Mouse (Mus musculus) myocyte (in vitro differentiated cells): ENCODE data around the gene Mrtfb. TPM values are rescaled to one million over a fixed set of nuclear protein-coding genes. Genes with fewer than 3 reads are reported as not detected.
"Not testable (repeated sequence)": the region's sequence is repeated elsewhere in the genome, so short reads cannot be mapped to it uniquely, and the experiment has no call there.

Experiments
- H3K27me3 ChIP-seq: one replicate; pipeline ENCODE4 v1.6.1; 2011; ENCODE audit not compliant: control insufficient read depth, insufficient read depth, insufficient read length
- H3K36me3 ChIP-seq: one replicate; pipeline ENCODE4 v1.6.1; 2011; ENCODE audit not compliant: control insufficient read depth, insufficient read depth
- H3K4me2 ChIP-seq: one replicate; pipeline ENCODE4 v1.6.1; 2011; ENCODE audit warnings: low read depth, control low read depth
- H3K4me3 ChIP-seq: one replicate; pipeline ENCODE4 v1.5.1; 2011; ENCODE audit warnings: mild to moderate bottlenecking, control low read depth, moderate library complexity
- H3K79me2 ChIP-seq: one replicate; pipeline ENCODE4 v1.6.1; 2011; ENCODE audit not compliant: control insufficient read depth, insufficient read depth
- H3ac ChIP-seq: one replicate; pipeline ENCODE4 v1.6.1; 2011; ENCODE audit not compliant: control insufficient read depth, insufficient read length
- CEBPB ChIP-seq: IDR thresholded peaks from 2 replicates; pipeline ENCODE4 v1.6.1; 2011; ENCODE audit warnings: mild to moderate bottlenecking, moderate library complexity; ENCODE audit not compliant: poor library complexity, insufficient read depth, severe bottlenecking
- E2F4 ChIP-seq: IDR thresholded peaks from one replicate; pipeline ENCODE4 v1.6.1; 2011; ENCODE audit warnings: mild to moderate bottlenecking, control low read depth, moderate library complexity; ENCODE audit not compliant: insufficient read depth
- MAX ChIP-seq: IDR thresholded peaks from one replicate; pipeline ENCODE4 v1.6.1; 2011; ENCODE audit warnings: low read depth, mild to moderate bottlenecking, control low read depth
- MYOD1 ChIP-seq, 3 experiments: IDR thresholded peaks; one replicate each; pipeline ENCODE4 v1.6.1; 2011; ENCODE audit warnings: control low read depth in 2 of 3, low read depth in 2 of 3, mild to moderate bottlenecking in 2 of 3, moderate library complexity in 1 of 3; ENCODE audit not compliant: insufficient read length in 2 of 3, control insufficient read depth in 1 of 3
- MYOG ChIP-seq, 3 experiments: IDR thresholded peaks; one replicate each; pipeline ENCODE4 v1.6.1; 2011; ENCODE audit warnings: control low read depth in 2 of 3, low read depth in 2 of 3, mild to moderate bottlenecking in 2 of 3; ENCODE audit not compliant: insufficient read length in 2 of 3, control insufficient read depth in 1 of 3, insufficient read depth in 1 of 3
- POLR2A ChIP-seq: IDR thresholded peaks from one replicate; pipeline ENCODE4 v1.6.1; 2011; ENCODE audit warnings: low read depth, mild to moderate bottlenecking, control low read depth, moderate library complexity; ENCODE audit not compliant: insufficient read length
- POLR2AphosphoS2 ChIP-seq: IDR thresholded peaks from one replicate; pipeline ENCODE4 v1.6.1; 2011; ENCODE audit warnings: low read depth, control low read depth; ENCODE audit not compliant: insufficient read length
- REST ChIP-seq: IDR thresholded peaks from one replicate; pipeline ENCODE4 v1.6.1; 2011; ENCODE audit warnings: mild to moderate bottlenecking, control low read depth, moderate library complexity; ENCODE audit not compliant: insufficient read depth, insufficient read length
- SRF ChIP-seq: IDR thresholded peaks from one replicate; pipeline ENCODE4 v1.6.1; 2011; ENCODE audit warnings: low read depth; ENCODE audit not compliant: control insufficient read depth, insufficient read length
- TCF12 ChIP-seq: IDR thresholded peaks from one replicate; pipeline ENCODE4 v1.6.1; 2011; ENCODE audit warnings: mild to moderate bottlenecking, control low read depth; ENCODE audit not compliant: poor library complexity, insufficient read depth, severe bottlenecking
- TCF3 ChIP-seq: IDR thresholded peaks from one replicate; pipeline ENCODE4 v1.6.1; 2011; ENCODE audit warnings: low read depth, control low read depth; ENCODE audit not compliant: insufficient read length
- USF1 ChIP-seq: IDR thresholded peaks from one replicate; pipeline ENCODE4 v1.6.1; 2011; ENCODE audit warnings: low read depth, mild to moderate bottlenecking, control low read depth, moderate library complexity
- polyA plus RNA-seq: library from polyadenylated mRNA; unstranded; fragments of >200 nt; fragmentation: generic; extraction: Trizol; gene quantifications from one replicate; pipeline ENCODE4 v1.2.1, GENCODE M21; 2012; ENCODE audit warnings: missing spikeins

Gene Mrtfb
- polyA plus RNA-seq, 1 experiment: 5.2 TPM

GRCm38 (mm10) chr16:13276258-13276657 lies 20.0 kb downstream of the Mrtfb start:
- H3K79me2 ChIP-seq: peaks cover 20% of the 10 kb centered on the region
- no peaks in the 10 kb centered on the region for H3K27me3 ChIP-seq
- no peak for TF ChIP-seq MAX
- no peak for TF ChIP-seq CEBPB
- no peak for TF ChIP-seq MYOG (IDR thresholded peaks at IDR 0.05; ENCODE audit: control insufficient read depth in 1 of 3, insufficient read depth in 1 of 3, insufficient read length in 2 of 3, low read depth in 2 of 3)
- TF ChIP-seq E2F4: no peak
- TF ChIP-seq POLR2AphosphoS2: no peak
- TF ChIP-seq REST: no peak
- TF ChIP-seq POLR2A: no peak
- no peak for TF ChIP-seq USF1
- TF ChIP-seq TCF12: no peak
- TF ChIP-seq MYOD1 (IDR thresholded peaks at IDR 0.05; ENCODE audit: control insufficient read depth in 1 of 3, insufficient read length in 2 of 3, low read depth in 2 of 3): no peak
- no peak for TF ChIP-seq TCF3
- no peak for TF ChIP-seq SRF
- no peak overlapping the region for H3K4me2 ChIP-seq
- H3K4me3 ChIP-seq: no peak overlapping the region
- H3K36me3 ChIP-seq: peaks cover 6% of the 10 kb centered on the region
- no peak overlapping the region for H3ac ChIP-seq

- peaks cover 6% of the 10 kb centered on the region for H3K36me3 ChIP-seq
- TF ChIP-seq REST: no peak
- TF ChIP-seq POLR2A: no peak
- TF ChIP-seq E2F4: no peak
- TF ChIP-seq CEBPB: no peak
- no peak for TF ChIP-seq MYOG (IDR thresholded peaks at IDR 0.05; ENCODE audit: control insufficient read depth in 1 of 3, insufficient read depth in 1 of 3, insufficient read length in 2 of 3, low read depth in 2 of 3)
- TF ChIP-seq TCF12: no peak
- TF ChIP-seq MYOD1 (IDR thresholded peaks at IDR 0.05; ENCODE audit: control insufficient read depth in 1 of 3, insufficient read length in 2 of 3, low read depth in 2 of 3): no peak
- TF ChIP-seq POLR2AphosphoS2: no peak
- no peak for TF ChIP-seq USF1
- no peak for TF ChIP-seq MAX
- no peak for TF ChIP-seq SRF
- TF ChIP-seq TCF3: no peak
- no peak overlapping the region for H3K4me2 ChIP-seq
- H3K4me3 ChIP-seq: no peak overlapping the region
- peaks cover 22% of the 10 kb centered on the region for H3K79me2 ChIP-seq
- H3K27me3 ChIP-seq: no peaks in the 10 kb centered on the region
- H3ac ChIP-seq: no peak overlapping the region
Measured at GRCm38 (mm10) chr16:13276709-13277399, 20.6 kb downstream of the Mrtfb start.

GRCm38 (mm10) chr16:13286425-13286824 lies 30.1 kb downstream of the Mrtfb start:
- not testable (repeated sequence) for H3K27me3 ChIP-seq, H3ac ChIP-seq, H3K36me3 ChIP-seq, H3K4me2 ChIP-seq, H3K4me3 ChIP-seq
- H3K79me2 ChIP-seq: peaks cover 33% of the 10 kb centered on the region

- H3K79me2 ChIP-seq: no peaks in the 10 kb centered on the region
- H3K4me3 ChIP-seq: no peak overlapping the region
- no peak for TF ChIP-seq TCF3
- no peak for TF ChIP-seq MYOD1 (IDR thresholded peaks at IDR 0.05; ENCODE audit: control insufficient read depth in 1 of 3, insufficient read length in 2 of 3, low read depth in 2 of 3)
- no peak for TF ChIP-seq POLR2A
- TF ChIP-seq POLR2AphosphoS2: no peak
- no peak for TF ChIP-seq E2F4
- no peak for TF ChIP-seq REST
- no peak for TF ChIP-seq TCF12
- TF ChIP-seq SRF: no peak
- no peak for TF ChIP-seq MAX
- TF ChIP-seq CEBPB: no peak
- TF ChIP-seq USF1: no peak
- TF ChIP-seq MYOG (IDR thresholded peaks at IDR 0.05; ENCODE audit: control insufficient read depth in 1 of 3, insufficient read depth in 1 of 3, insufficient read length in 2 of 3, low read depth in 2 of 3): no peak
- no peak overlapping the region for H3ac ChIP-seq
- no peaks in the 10 kb centered on the region for H3K36me3 ChIP-seq
- H3K27me3 ChIP-seq: no peaks in the 10 kb centered on the region
- H3K4me2 ChIP-seq: no peak overlapping the region
Measured at GRCm38 (mm10) chr16:13297860-13298259, 41.6 kb downstream of the Mrtfb start.

- Histone ChIP-seq H3K36me3 (no peaks in the 10 kb centered on the region), H3ac (no peak overlapping the region), H3K4me2 (no peak overlapping the region), H3K27me3 (no peaks in the 10 kb centered on the region), H3K4me3 (no peak overlapping the region), H3K79me2 (no peaks in the 10 kb centered on the region)
- TF ChIP-seq E2F4 (no peak), TCF3 (no peak), MAX (no peak), TCF12 (no peak), MYOD1 (IDR thresholded peaks at IDR 0.05; ENCODE audit: control insufficient read depth in 1 of 3, insufficient read length in 2 of 3, low read depth in 2 of 3) (no peak), REST (no peak), CEBPB (no peak), POLR2AphosphoS2 (no peak), POLR2A (no peak), USF1 (no peak), MYOG (IDR thresholded peaks at IDR 0.05; ENCODE audit: control insufficient read depth in 1 of 3, insufficient read depth in 1 of 3, insufficient read length in 2 of 3, low read depth in 2 of 3) (no peak), SRF (no peak)
Measured at GRCm38 (mm10) chr16:13298991-13299390, 42.7 kb downstream of the Mrtfb start.
